Mouse (Mus musculus): ENCODE measurements at regions not wholly inside any gene's neighbourhood (a gene's known extent, or its start where the extent isn't known, plus 50 kb on each side); places are given as distances from the start of the nearest gene placed in this dataset.

- Histone ChIP-seq H3K4me3 (replicated peaks; ENCODE audit: control insufficient read depth, low read depth, low read length) (no peak overlapping the region), H3K4me1 (ENCODE audit: control insufficient read depth, insufficient read depth, low read length) (no peaks in the 10 kb centered on the region), H3K27ac (ENCODE audit: control insufficient read depth, insufficient read depth, low read depth, low read length, poor library complexity) (no peak overlapping the region)
- 87% methylated on average over 2 of the region's 2 CpGs for WGBS
- TF ChIP-seq CTCF (IDR thresholded peaks at IDR 0.05; ENCODE audit: control insufficient read depth, insufficient read depth, low read length) = no peak
- TF ChIP-seq POLR2A (IDR thresholded peaks at IDR 0.05; ENCODE audit: borderline replicate concordance, control insufficient read depth, low read depth, low read length) = no peak
Observed at GRCm38 (mm10) chr11:25367111-25367510, 843.5 kb downstream of the 5730522E02Rik start.

GRCm38 (mm10) chr11:25365433-25365832 is 845.1 kb downstream of the 5730522E02Rik start:
- TF ChIP-seq POLR2A (IDR thresholded peaks at IDR 0.05; ENCODE audit: borderline replicate concordance, control insufficient read depth, low read depth, low read length) (no peak), CTCF (IDR thresholded peaks at IDR 0.05; ENCODE audit: control insufficient read depth, insufficient read depth, low read length) (no peak)
- no peaks in the 10 kb centered on the region for H3K4me1 ChIP-seq (ENCODE audit: control insufficient read depth, insufficient read depth, low read length)
- WGBS = 84% methylated on average over 6 of the region's 6 CpGs
- H3K27ac ChIP-seq (ENCODE audit: control insufficient read depth, insufficient read depth, low read depth, low read length, poor library complexity) = no peak overlapping the region
- H3K4me3 ChIP-seq (replicated peaks; ENCODE audit: control insufficient read depth, low read depth, low read length) = no peak overlapping the region

GRCm38 (mm10) chr11:25359723-25360122 is 850.8 kb downstream of the 5730522E02Rik start:
- no peak overlapping the region for H3K27ac ChIP-seq (ENCODE audit: control insufficient read depth, insufficient read depth, low read depth, low read length, poor library complexity)
- no peak overlapping the region for H3K4me3 ChIP-seq (replicated peaks; ENCODE audit: control insufficient read depth, low read depth, low read length)
- H3K4me1 ChIP-seq (ENCODE audit: control insufficient read depth, insufficient read depth, low read length) = no peaks in the 10 kb centered on the region; the same call in 1 of the 2 replicates
- 72% methylated on average over 1 of the region's 1 CpGs for WGBS
- TF ChIP-seq CTCF (IDR thresholded peaks at IDR 0.05; ENCODE audit: control insufficient read depth, insufficient read depth, low read length) = no peak
- TF ChIP-seq POLR2A (IDR thresholded peaks at IDR 0.05; ENCODE audit: borderline replicate concordance, control insufficient read depth, low read depth, low read length) = no peak

GRCm38 (mm10) chr11:25357717-25358411 is 852.7 kb downstream of the 5730522E02Rik start:
- TF ChIP-seq CTCF (IDR thresholded peaks at IDR 0.05; ENCODE audit: control insufficient read depth, insufficient read depth, low read length) (no peak), POLR2A (IDR thresholded peaks at IDR 0.05; ENCODE audit: borderline replicate concordance, control insufficient read depth, low read depth, low read length) (no peak)
- WGBS = 31% methylated on average over 10 of the region's 10 CpGs
- H3K27ac ChIP-seq (ENCODE audit: control insufficient read depth, insufficient read depth, low read depth, low read length, poor library complexity) = no peak overlapping the region
- H3K4me1 ChIP-seq (ENCODE audit: control insufficient read depth, insufficient read depth, low read length) = no peaks in the 10 kb centered on the region; the same call in 1 of the 2 replicates
- H3K4me3 ChIP-seq (replicated peaks; ENCODE audit: control insufficient read depth, low read depth, low read length) = no peak overlapping the region

GRCm38 (mm10) chr11:25356671-25357586 is 853.6 kb downstream of the 5730522E02Rik start:
- Histone ChIP-seq H3K4me1 (ENCODE audit: control insufficient read depth, insufficient read depth, low read length) (no peaks in the 10 kb centered on the region; the same call in 1 of the 2 replicates), H3K4me3 (replicated peaks; ENCODE audit: control insufficient read depth, low read depth, low read length) (no peak overlapping the region), H3K27ac (ENCODE audit: control insufficient read depth, insufficient read depth, low read depth, low read length, poor library complexity) (no peak overlapping the region)
- no peak for TF ChIP-seq CTCF (IDR thresholded peaks at IDR 0.05; ENCODE audit: control insufficient read depth, insufficient read depth, low read length)
- no peak for TF ChIP-seq POLR2A (IDR thresholded peaks at IDR 0.05; ENCODE audit: borderline replicate concordance, control insufficient read depth, low read depth, low read length)
- 38% methylated on average over 19 of the region's 19 CpGs for WGBS

- H3K27ac ChIP-seq (ENCODE audit: control insufficient read depth, insufficient read depth, low read depth, low read length, poor library complexity) = no peak overlapping the region
- WGBS = 44% methylated on average over 2 of the region's 2 CpGs
- TF ChIP-seq POLR2A (IDR thresholded peaks at IDR 0.05; ENCODE audit: borderline replicate concordance, control insufficient read depth, low read depth, low read length) (no peak), CTCF (IDR thresholded peaks at IDR 0.05; ENCODE audit: control insufficient read depth, insufficient read depth, low read length) (no peak)
- no peaks in the 10 kb centered on the region; the same call in 1 of the 2 replicates for H3K4me1 ChIP-seq (ENCODE audit: control insufficient read depth, insufficient read depth, low read length)
- no peak overlapping the region for H3K4me3 ChIP-seq (replicated peaks; ENCODE audit: control insufficient read depth, low read depth, low read length)
Observed at GRCm38 (mm10) chr11:25335667-25336066, 874.9 kb downstream of the 5730522E02Rik start.

GRCm38 (mm10) chr11:25330696-25331095 is 879.9 kb downstream of the 5730522E02Rik start:
- Histone ChIP-seq H3K4me3 (replicated peaks; ENCODE audit: control insufficient read depth, low read depth, low read length) (no peak overlapping the region), H3K4me1 (ENCODE audit: control insufficient read depth, insufficient read depth, low read length) (no peaks in the 10 kb centered on the region), H3K27ac (ENCODE audit: control insufficient read depth, insufficient read depth, low read depth, low read length, poor library complexity) (no peak overlapping the region)
- no peak for TF ChIP-seq POLR2A (IDR thresholded peaks at IDR 0.05; ENCODE audit: borderline replicate concordance, control insufficient read depth, low read depth, low read length)
- TF ChIP-seq CTCF (IDR thresholded peaks at IDR 0.05; ENCODE audit: control insufficient read depth, insufficient read depth, low read length) = no peak
- 79% methylated on average over 4 of the region's 4 CpGs for WGBS

GRCm38 (mm10) chr11:25322426-25322825 is 888.1 kb downstream of the 5730522E02Rik start:
- TF ChIP-seq POLR2A (IDR thresholded peaks at IDR 0.05; ENCODE audit: borderline replicate concordance, control insufficient read depth, low read depth, low read length) (no peak), CTCF (IDR thresholded peaks at IDR 0.05; ENCODE audit: control insufficient read depth, insufficient read depth, low read length) (no peak)
- no peak overlapping the region for H3K4me3 ChIP-seq (replicated peaks; ENCODE audit: control insufficient read depth, low read depth, low read length)
- no peak overlapping the region for H3K27ac ChIP-seq (ENCODE audit: control insufficient read depth, insufficient read depth, low read depth, low read length, poor library complexity)
- H3K4me1 ChIP-seq (ENCODE audit: control insufficient read depth, insufficient read depth, low read length) = no peaks in the 10 kb centered on the region
